Mouse (Mus musculus): Measurements from ENCODE around the gene Dpep1.
"Not testable (repeated sequence)": the region's sequence is repeated elsewhere in the genome, so short reads cannot be mapped to it uniquely, and the experiment has no call there.

The Dpep1 gene

DNA sequence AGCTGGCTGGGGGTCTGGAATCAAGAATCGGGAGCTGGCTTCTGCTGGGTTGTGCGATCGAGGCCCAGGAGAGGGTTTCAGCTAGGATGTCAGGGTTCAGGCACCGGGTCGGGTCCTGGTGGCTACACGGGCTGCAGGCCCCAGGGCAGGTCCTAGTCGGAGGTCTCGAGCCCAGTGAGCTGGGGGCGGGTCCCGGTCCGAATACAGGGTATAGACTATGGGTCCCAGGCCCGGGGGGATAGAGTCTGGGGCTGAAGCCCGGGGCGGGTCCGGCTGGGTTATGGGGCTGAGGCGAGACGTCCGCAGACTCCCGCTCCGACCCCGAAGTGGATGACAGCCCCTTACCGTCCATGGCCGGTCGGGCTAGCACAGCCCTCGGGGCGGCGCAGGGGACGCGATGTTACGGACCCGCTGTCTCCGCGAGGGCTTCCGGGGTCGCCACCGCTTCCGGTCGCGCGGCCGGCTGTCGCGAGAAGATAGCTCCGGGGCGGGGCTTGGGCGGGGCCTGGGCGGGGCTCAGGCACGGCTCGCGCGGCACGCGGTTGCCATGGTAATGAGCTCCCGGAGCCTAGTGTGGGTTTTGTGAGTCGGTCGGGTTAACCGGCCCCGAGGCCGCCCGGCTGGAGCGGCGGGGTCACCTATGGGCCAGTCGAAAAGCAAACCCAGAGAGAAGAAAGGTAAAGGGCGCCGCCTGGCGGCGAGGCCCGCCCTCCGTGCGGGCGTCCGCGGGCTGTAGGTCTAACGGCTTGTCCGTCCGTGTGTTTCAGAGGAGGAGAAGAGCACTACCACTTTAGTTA lies 26.5 kb downstream of the Dpep1 start, which contains the start of the genes Chmp1a and Spata33:
TSS of gene Chmp1a (minus strand) at position 443 of the 797 bp plus-strand sequence.
TSS of gene Spata33 (plus strand) at position 512 of the 797 bp plus-strand sequence.
- peak; percentile 92 for DNase-seq

DNA sequence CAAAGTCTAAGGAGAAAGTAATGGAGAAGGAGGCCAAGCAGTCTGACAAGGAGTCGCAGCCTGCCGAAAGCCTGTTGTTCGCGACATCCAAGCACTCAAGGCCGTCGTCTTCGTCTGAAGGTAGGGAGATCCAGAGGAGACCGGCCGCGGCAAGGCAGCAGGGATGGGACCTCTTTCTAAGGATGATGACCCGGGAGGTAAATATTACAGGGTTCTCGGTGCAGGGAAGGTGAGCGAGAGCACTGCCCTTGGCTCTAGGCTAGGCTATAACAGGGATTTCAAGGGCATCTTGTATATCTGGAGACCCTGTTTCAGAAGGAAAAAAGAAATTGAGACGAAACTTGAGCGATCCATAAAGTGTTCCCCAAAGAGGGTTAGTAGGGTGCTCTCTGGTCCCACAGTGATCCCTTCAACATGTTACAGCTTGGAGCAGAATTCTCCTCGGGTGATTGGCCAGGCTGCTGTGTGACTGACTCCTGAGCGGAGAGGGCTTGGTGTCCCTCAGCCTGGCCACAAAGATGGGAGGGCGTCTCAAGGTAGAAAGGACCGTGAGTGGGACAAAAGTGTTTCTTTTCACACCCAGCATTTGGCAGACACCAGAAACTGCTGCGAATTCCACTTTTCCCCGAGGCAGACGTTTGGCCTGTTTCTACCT lies 27.2 kb downstream of the Dpep1 start:
- DNase-seq, result no peak

DNA sequence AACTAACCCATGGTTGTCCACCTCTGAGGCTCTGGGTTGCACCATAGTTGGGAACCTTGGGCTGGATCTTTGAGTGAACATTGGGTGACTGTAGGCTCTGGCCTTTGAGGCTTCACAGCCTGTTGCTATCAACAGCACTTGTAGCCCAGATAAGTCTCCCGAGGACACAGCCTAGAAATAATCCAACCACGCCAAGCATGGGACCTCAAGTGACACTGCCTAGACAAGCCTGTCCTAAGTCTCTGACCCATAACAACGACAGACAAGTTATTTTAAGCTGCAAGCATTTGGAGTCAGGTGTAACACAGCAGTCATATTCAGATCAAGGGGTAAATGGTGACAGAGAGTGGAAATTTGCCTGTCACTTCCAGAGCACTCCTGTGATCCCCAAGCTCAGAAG lies 29.4 kb downstream of the Dpep1 start:
- DNase-seq, result no peak

DNA sequence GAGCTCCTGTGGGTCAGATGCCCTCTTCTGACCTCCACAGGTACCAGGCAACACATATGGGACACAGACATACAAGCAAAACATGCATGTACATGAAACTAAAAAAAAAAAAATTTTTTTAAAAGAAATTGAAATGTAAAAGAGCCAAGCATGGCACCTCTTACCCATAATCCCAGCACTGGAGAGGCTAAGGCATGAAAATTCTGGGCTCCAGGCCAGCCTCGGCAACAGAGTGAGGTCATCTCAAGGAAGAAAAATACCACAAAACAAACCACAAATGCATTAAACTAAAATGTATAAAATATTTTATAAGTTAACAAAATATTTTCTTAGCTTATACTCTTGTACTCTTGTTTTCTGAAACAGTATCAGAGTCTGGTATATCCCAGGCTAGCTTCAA lies 34.9 kb downstream of the Dpep1 start:
- no peak for DNase-seq

DNA sequence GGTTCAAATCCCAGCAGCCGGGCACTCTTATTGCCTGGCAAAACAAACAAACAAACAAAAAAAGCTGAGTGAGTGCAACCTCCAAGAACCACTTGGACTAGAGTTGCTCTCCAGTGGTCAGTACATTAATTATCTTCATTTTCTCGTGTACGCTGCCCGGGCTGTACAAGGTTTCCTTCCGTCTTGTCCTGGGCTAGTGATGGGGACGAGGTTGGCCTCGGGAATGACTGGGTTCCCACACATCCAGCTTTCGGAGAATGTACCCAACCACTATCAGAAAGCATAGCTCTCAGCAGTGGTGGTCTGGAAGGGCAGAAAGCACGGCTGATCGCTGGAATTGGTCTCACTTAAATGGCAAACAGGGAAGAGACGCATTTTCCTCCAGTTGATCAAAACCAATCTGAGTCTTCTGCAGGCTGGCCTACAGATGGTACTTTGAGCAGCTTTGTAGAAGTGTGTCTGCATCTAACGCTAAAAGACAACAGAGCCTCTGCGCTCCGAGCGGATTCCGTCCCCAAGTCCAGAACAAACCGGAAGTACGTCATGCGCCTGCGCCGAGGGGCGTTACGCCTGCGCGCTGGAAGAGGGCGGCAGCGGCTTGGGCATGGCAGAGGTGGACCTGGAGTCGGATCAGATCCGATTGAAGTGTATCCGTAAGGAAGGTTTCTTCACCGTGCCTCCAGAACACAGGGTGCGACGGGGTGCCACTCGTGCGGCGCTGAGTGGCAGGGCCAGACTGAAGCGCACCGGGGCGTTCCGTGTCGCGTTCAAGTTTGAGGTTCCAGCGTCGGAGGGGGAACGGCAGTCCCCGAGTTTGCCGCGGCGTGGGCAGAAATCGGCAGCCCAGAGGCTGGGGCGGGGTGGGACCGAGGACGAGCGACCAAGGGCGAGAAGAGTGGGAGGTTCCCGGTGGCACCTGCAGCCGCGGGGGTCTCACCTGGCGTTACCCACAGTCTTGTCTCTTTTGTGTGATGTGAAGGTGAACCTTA lies 38.5 kb downstream of the Dpep1 start, which contains the start of gene Cdk10:
TSS of gene Cdk10 (plus strand) at position 565 of the 989 bp plus-strand sequence.
- peak; percentile 89 for DNase-seq

DNA sequence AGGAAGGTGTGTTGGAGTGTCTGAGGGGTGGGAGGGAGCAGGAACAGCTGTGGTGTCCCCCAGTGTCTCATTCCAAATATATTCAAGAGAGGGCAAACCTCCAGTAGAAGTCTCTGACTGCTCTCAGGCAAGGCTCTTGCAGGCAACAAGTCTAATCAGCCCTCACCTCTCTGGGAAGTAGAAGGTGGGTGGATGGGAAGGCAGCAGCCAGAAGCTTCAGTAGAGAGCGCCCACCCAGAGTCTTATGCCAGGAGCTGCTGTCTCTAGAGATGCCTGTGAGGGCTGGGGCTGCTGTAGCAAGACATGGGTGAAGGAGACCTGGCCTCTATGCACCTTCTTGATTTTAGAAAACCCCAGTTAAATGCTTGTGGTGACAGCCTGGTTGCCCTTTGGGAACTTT lies 42.4 kb downstream of the Dpep1 start:
- DNase-seq, result no peak

DNA sequence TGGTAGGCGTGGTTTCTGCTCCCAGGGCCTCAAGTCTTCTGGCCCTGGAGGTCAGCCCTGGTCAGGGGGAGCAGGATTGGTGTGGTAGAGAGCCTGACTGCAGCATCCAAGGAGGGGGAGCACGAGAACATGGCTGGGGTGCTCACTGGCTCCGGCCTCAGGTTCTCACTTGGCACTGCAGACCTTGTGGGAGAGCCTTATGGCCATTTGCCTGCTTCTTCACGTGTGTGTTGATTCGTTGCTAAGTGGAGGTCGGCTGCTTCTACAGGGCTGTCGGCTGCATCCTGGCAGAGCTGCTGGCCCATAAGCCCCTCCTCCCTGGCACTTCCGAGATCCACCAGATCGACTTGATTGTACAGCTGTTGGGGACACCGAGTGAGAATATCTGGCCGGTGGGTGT lies 44.3 kb downstream of the Dpep1 start:
- DNase-seq, result not testable (repeated sequence)

DNA sequence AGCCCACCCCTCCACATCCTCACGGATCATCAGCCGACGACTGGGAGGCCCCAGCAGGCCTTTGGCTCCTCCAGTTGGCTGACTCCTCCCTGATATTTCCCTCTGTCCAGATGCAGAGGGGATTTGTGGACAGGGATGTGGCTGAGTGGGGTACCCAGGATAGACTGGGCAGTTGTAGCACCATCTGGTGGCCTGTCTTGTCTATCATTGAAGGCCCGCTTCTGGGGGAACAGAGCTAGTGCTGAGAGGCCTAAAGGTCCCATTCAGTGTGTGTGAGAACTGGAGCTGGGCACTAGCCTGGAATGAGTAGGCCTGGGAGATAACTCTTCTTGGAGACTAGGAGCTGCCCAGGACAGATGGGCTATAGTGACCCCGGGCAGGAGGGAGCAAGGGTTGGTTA lies 45.7 kb downstream of the Dpep1 start:
- DNase-seq, result no peak

DNA sequence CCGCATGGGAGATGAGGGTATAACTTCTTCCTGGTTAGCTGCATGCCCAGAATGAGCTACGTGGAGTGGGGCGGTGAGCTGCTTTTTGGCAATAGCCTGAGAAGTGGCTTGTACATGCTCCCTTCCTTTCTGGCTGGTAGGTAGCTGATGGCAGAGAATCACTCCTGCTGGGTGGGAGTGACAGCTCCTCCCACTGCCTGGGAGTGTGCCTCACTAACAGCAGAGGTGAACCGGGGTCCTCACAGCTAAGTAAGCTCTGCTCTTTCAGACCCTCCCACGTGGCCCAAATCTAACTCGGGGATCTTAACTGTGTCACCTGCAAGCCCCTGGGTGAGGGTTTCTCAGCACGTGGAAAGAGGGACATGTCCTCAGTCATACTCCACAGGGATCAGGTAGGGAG lies 46.5 kb downstream of the Dpep1 start:
- no peak for DNase-seq

DNA sequence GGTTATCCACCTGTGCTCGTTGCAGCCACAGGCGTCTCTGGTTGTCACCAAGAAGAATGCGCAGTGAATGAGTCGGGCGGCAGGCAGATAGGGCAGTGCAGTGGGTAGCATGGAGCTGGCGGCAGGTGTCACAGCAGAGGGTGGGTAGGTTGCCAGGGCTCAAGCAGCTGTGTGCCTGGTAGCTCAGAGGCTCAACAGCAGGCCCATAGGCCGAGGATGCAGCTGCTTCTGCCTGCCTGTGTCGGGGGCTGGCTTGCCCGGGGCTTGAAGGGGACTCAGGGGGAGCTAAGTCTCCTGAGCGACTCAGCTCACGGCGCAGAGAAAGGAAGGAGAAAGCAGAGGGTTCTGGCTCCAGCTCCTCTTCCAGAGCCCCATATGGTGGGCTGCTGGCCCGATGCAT lies 47.3 kb downstream of the Dpep1 start:
- no peak for DNase-seq

DNA sequence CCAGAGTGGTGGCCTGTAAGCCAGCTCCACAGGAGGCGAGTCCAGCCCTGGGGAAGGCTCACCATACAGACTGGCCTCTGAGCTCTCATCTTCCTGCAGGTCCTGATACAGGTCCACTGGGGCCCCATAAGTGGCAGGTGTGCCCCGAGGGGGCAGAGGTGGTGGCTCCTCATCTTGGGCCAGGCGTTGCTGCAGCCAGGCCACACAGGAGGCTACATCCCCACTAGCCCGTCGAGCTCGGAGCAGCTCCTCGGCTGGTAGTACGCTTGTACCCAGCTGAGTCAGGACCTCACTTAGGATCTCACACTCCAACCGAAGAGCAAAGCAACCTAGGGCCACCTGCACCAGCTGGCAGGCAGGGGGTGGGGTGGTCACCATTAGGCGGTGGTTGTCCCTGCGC lies 47.7 kb downstream of the Dpep1 start:
- DNase-seq, result no peak

DNA sequence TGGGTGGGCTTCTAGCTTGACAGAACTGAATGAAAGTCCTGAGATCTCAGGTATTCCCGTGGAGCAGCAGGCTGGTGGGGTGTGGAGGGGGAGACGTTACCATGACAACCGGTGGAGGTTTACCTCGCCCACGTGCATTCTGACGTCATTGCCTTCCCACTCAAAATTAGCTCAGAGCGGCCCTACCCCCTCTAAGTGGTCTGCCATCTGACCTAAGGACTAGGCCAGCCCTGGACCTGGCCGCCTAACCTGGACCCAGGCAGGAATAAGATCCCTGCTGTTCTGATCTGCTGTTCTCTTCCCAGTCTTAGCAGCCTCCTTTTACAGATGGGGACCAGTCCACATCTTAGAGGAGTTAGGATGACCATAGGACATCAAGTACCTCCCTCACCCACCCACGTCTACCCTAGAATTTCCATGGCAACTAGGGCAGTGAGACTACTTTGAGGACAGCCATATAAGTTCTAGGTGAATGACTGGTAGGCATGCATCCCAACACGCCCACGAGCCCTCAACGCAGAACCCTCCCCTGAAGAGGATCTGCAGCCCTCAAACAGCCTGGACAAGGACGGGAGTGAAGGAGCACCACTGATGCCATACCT lies 49.0 kb downstream of the Dpep1 start:
- peak; percentile 76 for DNase-seq

DNA sequence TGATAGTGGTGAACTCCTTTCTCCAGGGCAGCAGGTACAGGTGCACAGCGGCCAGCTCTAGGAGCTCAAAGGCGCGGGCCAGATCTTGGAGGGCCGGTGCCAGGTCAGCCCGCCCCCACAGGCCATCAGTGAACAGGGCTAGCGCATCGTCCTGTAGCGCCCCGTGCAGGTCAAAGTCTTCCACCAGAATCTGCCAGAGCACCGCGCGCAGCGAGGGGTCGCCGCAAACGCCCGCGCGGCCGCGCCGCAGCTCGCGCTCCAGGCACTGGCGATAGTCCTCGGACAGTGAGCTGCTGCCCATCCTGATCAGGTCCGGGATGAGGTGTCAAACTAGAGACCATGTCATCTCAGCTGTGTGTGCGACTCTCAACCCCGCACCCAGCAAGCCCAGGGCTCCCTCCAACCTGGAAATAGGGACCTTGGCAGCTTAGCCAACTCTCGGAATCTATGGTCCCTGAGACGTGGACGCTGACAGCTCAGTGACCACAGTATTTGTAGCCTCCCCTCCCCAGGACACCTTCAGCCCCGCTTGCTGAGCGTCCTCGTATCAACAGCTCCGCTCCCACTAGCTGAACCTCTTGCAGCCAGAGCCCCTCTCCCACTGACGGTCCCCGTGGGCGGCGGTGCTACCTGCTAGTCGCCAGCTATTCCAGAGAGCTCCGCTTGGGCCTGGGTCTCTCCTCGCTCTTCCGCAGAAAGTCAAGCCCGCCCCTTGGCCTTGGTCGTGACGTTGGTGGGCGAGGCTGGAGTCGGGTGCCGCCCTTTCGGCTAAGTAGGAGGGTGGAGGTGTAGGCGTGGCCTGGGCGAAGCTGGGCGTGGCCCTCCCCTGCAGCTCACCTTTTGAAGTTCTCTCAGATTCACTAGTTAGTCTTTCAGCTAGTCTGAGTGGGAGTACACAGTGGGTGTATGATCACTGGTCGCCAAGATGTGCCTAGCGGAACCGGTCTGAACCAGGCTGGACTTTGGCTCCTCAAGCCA lies 49.8 kb downstream of the Dpep1 start, which contains the start of gene Spata2l:
TSS of gene Spata2l (minus strand) at position 714 of the 978 bp plus-strand sequence.
- DNase-seq, result peak; percentile 83

DNA sequence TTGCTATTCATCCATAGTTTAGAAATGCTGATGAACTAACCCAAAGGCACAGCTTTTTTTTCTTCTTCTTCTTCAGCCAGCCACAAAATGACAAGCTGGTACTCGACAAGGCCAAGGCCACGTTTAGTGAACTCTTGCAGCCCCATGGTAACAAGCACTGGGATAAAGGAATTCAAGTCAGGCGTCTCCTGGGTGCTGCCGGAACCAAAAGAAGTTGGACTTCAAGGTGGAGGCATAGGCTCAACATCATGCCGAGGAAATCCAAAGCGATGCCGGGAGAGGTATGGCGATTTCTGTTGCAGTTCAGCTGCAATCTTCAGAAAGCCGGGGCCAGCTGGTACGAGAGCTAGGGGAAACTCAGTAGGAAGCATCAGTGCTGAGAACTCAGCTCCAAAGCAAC lies 53.4 kb downstream of the Dpep1 start:
- no peak for DNase-seq

DNA sequence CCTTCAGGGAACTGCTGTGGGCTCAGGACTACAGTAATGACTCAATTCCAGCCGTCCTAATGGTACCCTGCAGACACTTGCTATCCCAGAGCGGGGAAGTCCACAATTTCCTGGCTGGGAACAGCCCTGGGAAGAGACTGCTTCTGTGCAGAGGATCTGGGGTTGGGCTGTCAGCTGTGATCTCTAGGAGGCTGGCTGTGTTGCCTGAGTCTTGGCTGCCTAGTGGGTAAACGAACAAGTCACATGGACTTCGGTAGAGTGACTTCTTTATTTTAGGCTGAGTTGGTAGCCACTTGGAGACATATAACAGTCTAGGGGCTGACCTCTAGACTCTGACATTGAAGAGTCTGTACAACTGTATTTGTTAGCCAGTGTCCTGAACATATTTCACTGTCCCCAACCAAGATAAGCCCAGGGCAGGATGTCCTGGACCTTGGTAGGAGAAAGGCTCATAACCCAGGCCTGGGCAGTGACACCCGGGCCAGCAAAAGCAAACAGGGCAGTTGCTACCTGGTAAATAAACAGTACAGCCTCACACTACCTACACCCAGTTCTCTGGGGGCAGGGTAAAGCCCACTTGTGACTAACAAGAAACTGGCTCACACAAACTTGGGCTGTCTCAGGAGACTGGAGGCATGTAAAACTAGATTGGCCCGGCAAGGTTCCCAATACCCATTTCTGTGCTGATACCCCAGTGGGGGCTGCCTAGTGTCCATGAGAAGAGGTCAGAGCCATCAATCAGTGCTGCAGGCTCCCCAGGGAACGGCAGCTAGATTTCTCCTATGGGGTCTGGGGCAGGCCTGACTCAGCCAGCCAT lies 56.3 kb downstream of the Dpep1 start:
- DNase-seq, result no peak

DNA sequence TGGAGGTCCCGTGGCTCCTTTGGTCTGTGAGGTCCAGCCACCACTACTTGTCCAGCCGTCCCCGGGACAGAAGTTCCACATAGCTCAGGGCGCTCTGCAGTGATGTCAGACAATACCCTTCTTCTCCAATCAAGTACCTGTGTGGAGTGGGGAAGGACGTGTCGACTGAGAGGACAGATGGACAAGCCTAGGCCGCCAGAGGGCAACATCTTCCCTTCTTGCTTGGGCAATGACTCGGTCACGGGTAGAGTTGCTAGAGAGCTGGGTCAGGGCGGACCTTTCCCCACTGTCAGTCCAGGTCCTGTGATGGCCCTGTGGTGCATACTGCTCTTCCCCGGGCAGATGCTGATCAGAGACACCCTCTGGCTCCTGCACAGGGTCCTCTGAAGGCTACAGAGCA lies 57.0 kb downstream of the Dpep1 start:
- DNase-seq, result no peak

DNA sequence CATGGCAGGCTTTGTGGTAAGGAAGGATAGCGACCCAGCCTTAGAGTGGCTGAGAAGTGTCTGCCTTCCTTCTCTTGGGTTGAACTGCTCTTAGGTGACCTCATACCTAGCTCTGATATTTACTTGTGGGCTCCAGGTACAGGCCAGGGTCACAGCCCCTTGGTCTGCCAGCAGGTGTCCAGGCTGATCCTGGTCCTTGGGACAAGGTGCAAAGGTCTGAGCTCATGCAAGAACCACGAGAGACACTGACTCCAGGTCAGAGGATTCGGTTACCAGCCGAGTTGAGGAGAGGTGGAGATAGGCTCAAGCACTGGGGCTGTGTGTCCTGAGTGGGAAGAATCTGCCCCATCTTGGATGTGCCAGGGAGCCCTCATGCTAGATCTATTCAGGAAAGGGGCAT lies 58.3 kb downstream of the Dpep1 start:
- no peak for DNase-seq

DNA sequence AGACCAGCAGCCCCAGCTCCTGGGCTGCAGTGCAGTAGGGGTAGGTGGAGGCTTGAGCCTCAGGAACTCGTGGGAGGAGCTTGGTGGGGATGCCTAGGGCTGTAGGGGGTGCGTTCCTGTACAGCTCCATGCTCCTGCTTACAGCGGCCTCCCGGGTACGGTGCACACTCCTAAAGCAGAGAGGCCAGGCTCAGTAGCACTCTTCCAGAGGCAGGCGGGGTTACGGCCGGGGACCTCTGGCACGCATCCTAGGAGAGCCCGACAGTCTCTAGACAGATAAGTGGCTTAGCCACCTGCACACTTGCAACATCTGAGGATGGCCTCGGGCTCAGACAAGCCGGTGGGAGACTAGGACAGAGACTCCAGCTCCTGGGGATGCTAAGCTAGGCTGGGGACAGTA lies 59.5 kb downstream of the Dpep1 start:
- DNase-seq, result no peak

DNA sequence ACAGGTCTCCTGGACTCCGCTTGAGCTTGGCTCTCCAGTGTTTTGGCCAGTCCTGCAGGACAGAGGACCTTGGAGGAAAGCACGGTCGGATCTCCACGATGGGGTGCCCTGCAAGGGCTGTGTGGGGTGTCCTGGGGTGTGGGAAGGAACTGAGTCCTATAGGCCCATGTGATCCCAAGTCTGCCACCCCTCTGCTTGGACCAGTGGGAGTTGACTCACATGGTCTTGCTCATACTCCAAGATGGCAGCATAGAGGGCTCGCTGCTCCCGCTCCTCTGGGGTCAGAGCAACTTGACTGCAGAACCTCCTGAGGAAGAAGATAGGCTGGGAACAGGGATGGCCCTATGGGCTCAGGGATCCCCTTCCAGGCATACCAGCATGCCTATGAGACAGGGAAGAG lies 61.7 kb downstream of the Dpep1 start:
- DNase-seq, result no peak

DNA sequence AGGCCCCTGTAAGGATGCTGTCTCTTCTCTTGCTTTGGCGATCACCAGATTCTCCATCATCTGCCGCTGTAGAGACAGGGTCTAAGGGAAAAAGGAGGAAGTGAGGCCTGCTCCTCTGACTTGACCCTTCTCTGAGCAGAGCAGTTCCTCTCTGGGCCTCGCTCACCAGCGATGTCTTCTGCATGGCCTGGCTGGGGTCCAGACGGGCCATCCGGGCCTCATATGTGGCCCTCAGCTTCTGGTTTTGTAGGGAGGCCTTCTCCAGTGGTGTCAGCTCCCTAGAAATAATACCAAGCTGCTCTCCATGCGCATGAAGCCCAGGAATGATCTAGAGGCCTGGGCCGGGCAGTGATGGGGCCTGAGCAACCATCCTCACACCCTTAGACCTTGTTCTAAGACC lies 62.6 kb downstream of the Dpep1 start:
- no peak for DNase-seq
